Mouse (Mus musculus) intestine, embryonic 16.5 days (tissue): ENCODE measurements around the gene Il4ra. TPM values are rescaled to one million over a fixed set of nuclear protein-coding genes. Genes with fewer than 3 reads are reported as not detected.

Source experiments
- ATAC-seq: fragments of 200-750 bp; cut with Nextera tagmentation; 2 replicates; pipeline ENCODE4 v1.8.0; 2017; ENCODE audit warnings: moderate TSS enrichment, moderate library complexity
- H3K27ac ChIP-seq: fragments of 300-500 bp; sonication (generic); 2 replicates; pipeline ENCODE4 v1.5.1; 2014; ENCODE audit warnings: mild to moderate bottlenecking, low read length
- H3K27me3 ChIP-seq: fragments of 300-500 bp; sonication (generic); replicated peaks from 2 replicates; pipeline ENCODE4 v1.6.1; 2014; ENCODE audit warnings: low read length, control low read depth, mixed read lengths; ENCODE audit not compliant: control insufficient read depth, insufficient read depth
- H3K36me3 ChIP-seq: fragments of 300-500 bp; sonication (generic); 2 replicates; pipeline ENCODE4 v1.6.1; 2014; ENCODE audit warnings: low read length, control low read depth; ENCODE audit not compliant: control insufficient read depth, insufficient read depth
- H3K4me1 ChIP-seq: fragments of 300-500 bp; sonication (generic); 2 replicates; pipeline ENCODE4 v1.6.1; 2014; ENCODE audit warnings: low read length, control low read depth, mixed read lengths; ENCODE audit not compliant: control insufficient read depth, insufficient read depth
- H3K4me2 ChIP-seq: fragments of 300-500 bp; sonication (generic); 2 replicates; pipeline ENCODE4 v1.6.1; 2014; ENCODE audit warnings: low read depth, low read length, control low read depth
- H3K4me3 ChIP-seq: fragments of 300-500 bp; sonication (generic); 2 replicates; pipeline ENCODE4 v1.5.1; 2014; ENCODE audit warnings: mild to moderate bottlenecking, low read length
- H3K9ac ChIP-seq: fragments of 300-500 bp; sonication (generic); 2 replicates; pipeline ENCODE4 v1.6.1; 2014; ENCODE audit warnings: low read depth, low read length
- H3K9me3 ChIP-seq: fragments of 300-500 bp; sonication (generic); 2 replicates; pipeline ENCODE4 v1.6.1; 2016; ENCODE audit warnings: low read length, control low read depth; ENCODE audit not compliant: control insufficient read depth
- WGBS: fragments of 180-500 bp; shearing (Covaris S2); extraction: QIAGEN DNeasy Blood & Tissue Kit; methylation state at CpG from one replicate; pipeline ENCODE4 v1.1.7; 2014; 5-methylcytosine and 5-hydroxymethylcytosine counted together
- polyA plus RNA-seq: library from polyadenylated mRNA; unstranded; fragments of >200 nt; fragmentation: Nextera tagmentation; extraction: Ambion mirVana; gene quantifications from 2 replicates; pipeline ENCODE4 v1.2.1, GENCODE M21; 2015

The Il4ra gene
- polyA plus RNA-seq, 1 experiment from 2014 or later = 12.6 TPM

- Histone ChIP-seq H3K4me2 (no peak overlapping the region), H3K27me3 (no peaks in the 10 kb centered on the region), H3K27ac (no peak overlapping the region), H3K9me3 (no peaks in the 10 kb centered on the region), H3K4me1 (peaks cover 23% of the 10 kb centered on the region), H3K36me3 (no peaks in the 10 kb centered on the region), H3K4me3 (no peak overlapping the region), H3K9ac (no peak overlapping the region)
- 76% methylated on average over 9 of the region's 9 CpGs for WGBS
- no peak for ATAC-seq
Measured at GRCm38 (mm10) chr7:125554456-125555114, 2.7 kb downstream of the Il4ra start.

- H3K9me3 ChIP-seq = no peaks in the 10 kb centered on the region
- H3K4me3 ChIP-seq = no peak overlapping the region
- H3K4me2 ChIP-seq = no peak overlapping the region
- H3K4me1 ChIP-seq = peaks cover 30% of the 10 kb centered on the region
- H3K36me3 ChIP-seq = no peaks in the 10 kb centered on the region
- 81% methylated on average over 7 of the region's 7 CpGs for WGBS
- H3K27ac ChIP-seq = no peak overlapping the region
- no peak for ATAC-seq
- no peak overlapping the region for H3K9ac ChIP-seq
- no peaks in the 10 kb centered on the region for H3K27me3 ChIP-seq
Measured at GRCm38 (mm10) chr7:125555351-125555872, 3.5 kb downstream of the Il4ra start.

DNA sequence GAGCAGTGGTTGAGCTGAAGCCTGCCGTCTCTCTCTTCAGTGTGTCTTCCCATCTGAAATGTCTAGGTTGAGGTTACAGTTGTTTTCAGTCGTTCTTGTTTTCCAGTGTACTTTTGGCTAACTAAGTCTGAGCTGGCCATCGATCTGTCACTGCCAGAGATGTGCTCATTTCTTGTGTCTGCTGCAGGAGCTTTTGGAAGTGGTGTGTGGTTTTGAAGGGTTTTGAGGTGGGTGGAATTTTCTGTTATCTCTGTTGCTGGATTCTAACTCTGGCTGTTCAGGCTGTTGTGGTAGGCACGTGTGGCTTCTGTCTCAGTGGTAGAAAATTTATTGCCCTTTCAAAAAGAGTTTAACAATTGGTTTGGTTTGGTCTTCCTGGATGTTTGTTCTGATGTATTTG lies 4.2 kb downstream of the Il4ra start:
- H3K9me3 ChIP-seq = no peaks in the 10 kb centered on the region
- 66% methylated on average over 4 of the region's 4 CpGs for WGBS
- H3K27ac ChIP-seq = no peak overlapping the region
- no peaks in the 10 kb centered on the region for H3K27me3 ChIP-seq
- no peak overlapping the region for H3K4me3 ChIP-seq
- no peak for ATAC-seq
- peaks cover 36% of the 10 kb centered on the region for H3K4me1 ChIP-seq
- H3K36me3 ChIP-seq = no peaks in the 10 kb centered on the region
- no peak overlapping the region for H3K9ac ChIP-seq
- H3K4me2 ChIP-seq = no peak overlapping the region

DNA sequence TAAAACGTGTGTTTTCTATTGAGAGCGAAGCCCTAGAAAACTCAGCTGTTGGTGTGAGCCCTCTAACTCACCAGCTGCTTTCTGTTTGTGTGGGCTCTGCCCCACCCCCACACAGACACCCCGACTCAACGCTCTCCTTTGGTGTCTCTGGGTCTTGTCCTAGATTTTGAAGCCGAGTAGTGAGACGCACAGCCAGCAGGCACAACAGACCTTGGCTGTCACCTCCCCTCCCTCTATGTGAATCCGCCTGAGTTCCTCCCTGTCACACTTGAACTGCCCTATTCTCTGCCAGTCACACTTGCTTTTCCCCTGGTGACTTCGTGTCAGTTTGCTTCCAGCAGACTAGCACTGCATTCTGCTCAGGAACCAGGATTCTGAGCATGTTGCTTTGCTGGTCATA lies 4.9 kb downstream of the Il4ra start:
- Histone ChIP-seq H3K36me3 (no peaks in the 10 kb centered on the region), H3K4me1 (peaks cover 36% of the 10 kb centered on the region), H3K27ac (no peak overlapping the region), H3K27me3 (no peaks in the 10 kb centered on the region), H3K4me2 (no peak overlapping the region), H3K9ac (no peak overlapping the region), H3K9me3 (no peaks in the 10 kb centered on the region), H3K4me3 (no peak overlapping the region)
- ATAC-seq = no peak
- whole genome bisulfite sequencing = 53% methylated on average over 8 of the region's 8 CpGs

GRCm38 (mm10) chr7:125558401-125558945 lies 6.6 kb downstream of the Il4ra start:
- H3K9me3 ChIP-seq = no peaks in the 10 kb centered on the region
- H3K4me3 ChIP-seq = no peak overlapping the region
- no peak for ATAC-seq
- peaks cover 36% of the 10 kb centered on the region for H3K4me1 ChIP-seq
- no peaks in the 10 kb centered on the region for H3K27me3 ChIP-seq
- no peak overlapping the region for H3K4me2 ChIP-seq
- 70% methylated on average over 4 of the region's 4 CpGs for WGBS
- no peaks in the 10 kb centered on the region for H3K36me3 ChIP-seq
- no peak overlapping the region for H3K9ac ChIP-seq
- H3K27ac ChIP-seq = 0 out of 2 replicates have a peak overlapping the region, but pooled peaks have one; percentile 3

DNA sequence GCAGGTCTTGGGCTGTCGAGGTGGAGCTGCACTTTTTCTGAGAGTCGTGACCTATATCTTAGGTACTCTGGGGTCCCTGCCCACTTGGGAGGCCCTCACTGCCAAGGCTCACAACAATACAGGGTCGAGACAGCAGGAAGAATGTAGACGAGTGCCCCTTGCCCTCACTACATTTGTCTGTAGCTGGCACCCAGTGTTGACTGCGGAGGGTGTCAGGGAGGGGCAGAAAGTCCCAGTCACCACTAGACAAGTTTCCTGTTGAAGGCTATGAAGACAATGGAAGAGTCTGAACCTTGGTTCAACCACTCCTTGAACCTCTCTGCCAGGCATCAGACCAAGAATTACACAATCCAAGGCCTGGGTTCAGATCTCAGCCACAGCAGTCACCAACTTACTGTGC lies 7.1 kb downstream of the Il4ra start:
- Histone ChIP-seq H3K27ac (no peak overlapping the region), H3K4me3 (no peak overlapping the region), H3K36me3 (no peaks in the 10 kb centered on the region), H3K9ac (no peak overlapping the region), H3K9me3 (no peaks in the 10 kb centered on the region), H3K4me2 (no peak overlapping the region), H3K27me3 (no peaks in the 10 kb centered on the region), H3K4me1 (peaks cover 36% of the 10 kb centered on the region)
- no peak for ATAC-seq
- WGBS = 57% methylated on average over 5 of the region's 5 CpGs

- Histone ChIP-seq H3K4me2 (no peak overlapping the region), H3K27me3 (no peaks in the 10 kb centered on the region), H3K9ac (no peak overlapping the region), H3K4me3 (no peak overlapping the region), H3K9me3 (no peaks in the 10 kb centered on the region), H3K36me3 (no peaks in the 10 kb centered on the region), H3K4me1 (peaks cover 33% of the 10 kb centered on the region), H3K27ac (no peak overlapping the region)
- 79% methylated on average over 10 of the region's 10 CpGs for WGBS
- ATAC-seq = no peak
Measured at GRCm38 (mm10) chr7:125559537-125559936, 7.6 kb downstream of the Il4ra start.

DNA sequence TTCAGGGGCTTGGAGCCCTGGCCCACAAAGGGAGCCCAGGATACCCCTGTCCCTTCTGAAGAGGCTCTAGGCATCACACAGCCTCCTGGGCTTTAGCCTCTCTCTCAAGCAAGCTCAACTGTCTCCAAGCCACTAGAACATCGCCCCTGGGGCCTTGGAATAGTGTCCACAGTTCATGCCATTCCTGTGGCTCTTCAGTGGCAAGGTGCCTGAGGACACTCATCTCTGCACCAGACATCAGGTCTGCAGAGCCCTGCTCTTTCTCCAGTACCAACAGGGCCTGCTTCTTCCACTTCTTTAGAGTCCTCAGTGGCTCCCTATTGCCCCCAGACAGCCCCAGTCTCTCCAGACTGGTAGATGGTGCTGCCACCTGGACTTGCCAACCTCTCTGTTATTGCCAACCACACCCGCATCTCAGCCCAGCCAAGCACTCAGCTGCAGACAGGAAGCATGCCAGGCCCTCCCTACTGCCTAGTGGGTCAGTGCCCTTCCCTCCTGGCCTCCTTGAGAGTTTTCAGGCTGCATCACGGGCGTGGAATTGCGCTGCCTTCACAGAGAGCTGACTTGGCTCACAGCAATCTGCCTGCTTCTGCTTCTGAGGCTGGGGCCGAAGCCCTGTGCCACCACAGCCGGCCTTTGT lies 8.3 kb downstream of the Il4ra start:
- peak overlapping the region; percentile 31 for H3K27ac ChIP-seq

GRCm38 (mm10) chr7:125561085-125561690 lies 9.3 kb downstream of the Il4ra start:
- no peaks in the 10 kb centered on the region for H3K36me3 ChIP-seq
- 0 out of 2 replicates have a peak overlapping the region, but pooled peaks have one; percentile 39 for H3K9ac ChIP-seq
- H3K4me3 ChIP-seq = no peak overlapping the region
- WGBS = 29% methylated on average over 9 of the region's 9 CpGs
- no peaks in the 10 kb centered on the region for H3K9me3 ChIP-seq
- H3K27ac ChIP-seq = peak overlapping the region; percentile 71
- peaks cover 35% of the 10 kb centered on the region for H3K4me1 ChIP-seq
- H3K4me2 ChIP-seq = no peak overlapping the region
- H3K27me3 ChIP-seq = no peaks in the 10 kb centered on the region
- peak; percentile 94 for ATAC-seq

More for the DNA sequence above, 8.3 kb downstream of the Il4ra start:
- Histone ChIP-seq H3K4me3 (no peak overlapping the region), H3K36me3 (no peaks in the 10 kb centered on the region), H3K9me3 (no peaks in the 10 kb centered on the region), H3K9ac (peak overlapping the region; percentile 39), H3K27me3 (no peaks in the 10 kb centered on the region), H3K4me2 (no peak overlapping the region), H3K4me1 (peaks cover 33% of the 10 kb centered on the region)
- ATAC-seq = no peak
- 74% methylated on average over 7 of the region's 7 CpGs for WGBS
